Mouse (Mus musculus) liver, embryonic 11.5 days (tissue): ENCODE data around the gene Lef1. TPM values are rescaled to one million over a fixed set of nuclear protein-coding genes. Genes with fewer than 3 reads are reported as not detected.
A peak's percentile ranks its signal among the peaks of the same experiment; 100 is the strongest.

Source experiments
- ATAC-seq: fragments of 200-750 bp; cut with Nextera tagmentation; replicated peaks from 2 replicates; pipeline ENCODE4 v1.8.0; 2017; ENCODE audit warnings: moderate number of reproducible peaks, mild to moderate bottlenecking, moderate TSS enrichment, moderate library complexity; ENCODE audit not compliant: low FRiP score
- DNase-seq: peaks from one replicate; pipeline ENCODE4 v3.0.0-alpha.2; 2017; ENCODE audit warnings: low spot score
- H3K27ac ChIP-seq: fragments of 300-500 bp; sonication (generic); 2 replicates; pipeline ENCODE4 v1.5.1; 2014; ENCODE audit warnings: mild to moderate bottlenecking, low read depth, low read length, control low read depth
- H3K27me3 ChIP-seq: fragments of 300-500 bp; sonication (generic); replicated peaks from 2 replicates; pipeline ENCODE4 v1.6.1; 2014; ENCODE audit warnings: low read length, mixed read lengths; ENCODE audit not compliant: control insufficient read depth, insufficient read depth
- H3K36me3 ChIP-seq: fragments of 300-500 bp; sonication (generic); 2 replicates; pipeline ENCODE4 v1.6.1; 2014; ENCODE audit warnings: mild to moderate bottlenecking, low read length, moderate library complexity, mixed read lengths; ENCODE audit not compliant: control insufficient read depth, insufficient read depth
- H3K4me1 ChIP-seq: fragments of 300-500 bp; sonication (generic); replicated peaks from 2 replicates; pipeline ENCODE4 v1.6.1; 2014; ENCODE audit warnings: low read length, mixed read lengths; ENCODE audit not compliant: control insufficient read depth, insufficient read depth
- H3K4me2 ChIP-seq: fragments of 300-500 bp; sonication (generic); 2 replicates; pipeline ENCODE4 v1.6.1; 2014; ENCODE audit warnings: mild to moderate bottlenecking, control low read depth, moderate library complexity
- H3K4me3 ChIP-seq: fragments of 300-500 bp; sonication (generic); 2 replicates; pipeline ENCODE4 v1.5.1; 2014; ENCODE audit warnings: low read depth, low read length, control low read depth
- H3K9ac ChIP-seq: fragments of 300-500 bp; sonication (generic); 2 replicates; pipeline ENCODE4 v1.6.1; 2014; ENCODE audit warnings: low read depth, low read length, control low read depth
- H3K9me3 ChIP-seq: fragments of 300-500 bp; sonication (generic); 2 replicates; pipeline ENCODE4 v1.6.1; 2016; ENCODE audit warnings: low read length, inconsistent platforms, mixed read lengths; ENCODE audit not compliant: control insufficient read depth
- WGBS: fragments of 180-500 bp; shearing (Covaris S2); extraction: QIAGEN DNeasy Blood & Tissue Kit; methylation state at CpG from one replicate; pipeline ENCODE4 v1.1.7; 2014; 5-methylcytosine and 5-hydroxymethylcytosine counted together
- polyA plus RNA-seq: library from polyadenylated mRNA; unstranded; fragments of >200 nt; fragmentation: Nextera tagmentation; extraction: Ambion mirVana; gene quantifications from 2 replicates; pipeline ENCODE4 v1.2.1, GENCODE M21; 2014

The Lef1 gene
- polyA plus RNA-seq, 1 experiment from 2014 or later: 5.0 TPM

GRCm38 (mm10) chr3:131171292-131171960 is 61.2 kb downstream of the Lef1 start:
- Histone ChIP-seq H3K27me3 (no peaks in the 10 kb centered on the region), H3K4me1 (no peaks in the 10 kb centered on the region), H3K9me3 (no peaks in the 10 kb centered on the region), H3K4me2 (no peak overlapping the region), H3K4me3 (no peak overlapping the region), H3K27ac (no peak overlapping the region), H3K36me3 (no peaks in the 10 kb centered on the region), H3K9ac (no peak overlapping the region)
- ATAC-seq: no peak
- WGBS: 64% methylated on average over 11 of the region's 11 CpGs
- no peak for DNase-seq

- no peak overlapping the region for H3K4me2 ChIP-seq
- no peak overlapping the region for H3K4me3 ChIP-seq
- WGBS: 72% methylated on average over 4 of the region's 4 CpGs
- ATAC-seq (no peak), DNase-seq (no peak)
- H3K36me3 ChIP-seq: no peaks in the 10 kb centered on the region
- no peaks in the 10 kb centered on the region for H3K27me3 ChIP-seq
- H3K4me1 ChIP-seq: no peaks in the 10 kb centered on the region
- H3K9me3 ChIP-seq: no peaks in the 10 kb centered on the region
- no peak overlapping the region for H3K9ac ChIP-seq
- no peak overlapping the region for H3K27ac ChIP-seq
These were observed 62.0 kb downstream of the Lef1 start for GRCm38 (mm10) chr3:131172293-131172692.

- H3K4me2 ChIP-seq: no peak overlapping the region
- 80% methylated on average over 11 of the region's 11 CpGs for WGBS
- H3K27me3 ChIP-seq: no peaks in the 10 kb centered on the region
- no peaks in the 10 kb centered on the region for H3K4me1 ChIP-seq
- H3K4me3 ChIP-seq: no peak overlapping the region
- H3K27ac ChIP-seq: no peak overlapping the region
- DNase-seq (no peak), ATAC-seq (no peak)
- no peak overlapping the region for H3K9ac ChIP-seq
- H3K36me3 ChIP-seq: no peaks in the 10 kb centered on the region
- H3K9me3 ChIP-seq: no peaks in the 10 kb centered on the region
These were observed 70.7 kb downstream of the Lef1 start for GRCm38 (mm10) chr3:131181006-131181405.

- Histone ChIP-seq H3K4me3 (no peak overlapping the region), H3K4me1 (no peaks in the 10 kb centered on the region), H3K9ac (no peak overlapping the region), H3K4me2 (no peak overlapping the region), H3K27ac (no peak overlapping the region), H3K27me3 (no peaks in the 10 kb centered on the region), H3K36me3 (no peaks in the 10 kb centered on the region), H3K9me3 (no peaks in the 10 kb centered on the region)
- no peak for ATAC-seq
- DNase-seq: no peak
- 72% methylated on average over 6 of the region's 6 CpGs for WGBS
These were observed 71.9 kb downstream of the Lef1 start for GRCm38 (mm10) chr3:131182158-131182557.

- Histone ChIP-seq H3K4me1 (no peaks in the 10 kb centered on the region), H3K27me3 (peaks cover 4% of the 10 kb centered on the region; the same call in 1 of the 2 replicates), H3K9me3 (no peaks in the 10 kb centered on the region), H3K4me2 (no peak overlapping the region), H3K27ac (no peak overlapping the region), H3K36me3 (no peaks in the 10 kb centered on the region), H3K9ac (no peak overlapping the region), H3K4me3 (no peak overlapping the region)
- WGBS: 82% methylated on average over 5 of the region's 5 CpGs
- no peak for ATAC-seq
- no peak for DNase-seq
These were observed 75.9 kb downstream of the Lef1 start for GRCm38 (mm10) chr3:131186193-131186592.

GRCm38 (mm10) chr3:131190239-131190638 is 80.0 kb downstream of the Lef1 start:
- H3K27ac ChIP-seq: no peak overlapping the region
- no peaks in the 10 kb centered on the region for H3K4me1 ChIP-seq
- H3K4me2 ChIP-seq: peak overlapping the region; percentile 20; the same call in 1 of the 2 replicates
- H3K4me3 ChIP-seq: no peak overlapping the region
- peaks cover 4% of the 10 kb centered on the region; the same call in 1 of the 2 replicates for H3K27me3 ChIP-seq
- WGBS: 49% methylated on average over 11 of the region's 11 CpGs
- no peak overlapping the region for H3K9ac ChIP-seq
- DNase-seq (no peak), ATAC-seq (no peak)
- H3K9me3 ChIP-seq: no peaks in the 10 kb centered on the region
- no peaks in the 10 kb centered on the region for H3K36me3 ChIP-seq

- Histone ChIP-seq H3K36me3 (no peaks in the 10 kb centered on the region), H3K4me1 (no peaks in the 10 kb centered on the region), H3K9ac (no peak overlapping the region), H3K4me2 (no peak overlapping the region), H3K4me3 (no peak overlapping the region), H3K9me3 (no peaks in the 10 kb centered on the region), H3K27ac (no peak overlapping the region), H3K27me3 (peaks cover 4% of the 10 kb centered on the region; the same call in 1 of the 2 replicates)
- ATAC-seq (no peak), DNase-seq (no peak)
- 76% methylated on average over 19 of the region's 19 CpGs for WGBS
These were observed 80.5 kb downstream of the Lef1 start for GRCm38 (mm10) chr3:131190671-131191367.

GRCm38 (mm10) chr3:131191454-131191853 is 81.2 kb downstream of the Lef1 start:
- Histone ChIP-seq H3K4me1 (no peaks in the 10 kb centered on the region), H3K27me3 (peaks cover 4% of the 10 kb centered on the region; the same call in 1 of the 2 replicates), H3K9me3 (no peaks in the 10 kb centered on the region), H3K9ac (no peak overlapping the region), H3K4me2 (no peak overlapping the region), H3K27ac (no peak overlapping the region), H3K4me3 (no peak overlapping the region), H3K36me3 (no peaks in the 10 kb centered on the region)
- WGBS: 81% methylated on average over 7 of the region's 7 CpGs
- DNase-seq: no peak
- ATAC-seq: no peak

- Histone ChIP-seq H3K27ac (no peak overlapping the region), H3K4me1 (no peaks in the 10 kb centered on the region), H3K36me3 (no peaks in the 10 kb centered on the region), H3K4me3 (no peak overlapping the region), H3K4me2 (no peak overlapping the region), H3K9ac (no peak overlapping the region), H3K9me3 (no peaks in the 10 kb centered on the region), H3K27me3 (0 out of 2 replicates have a peak, but pooled peaks cover under 1% of the 10 kb centered on the region)
- DNase-seq (no peak), ATAC-seq (no peak)
- WGBS: 84% methylated on average over 10 of the region's 10 CpGs
These were observed 85.8 kb downstream of the Lef1 start for GRCm38 (mm10) chr3:131196050-131196449.
